Mouse (Mus musculus): ENCODE measurements around the gene Cd300a. TPM values are rescaled to one million over a fixed set of nuclear protein-coding genes. Genes with fewer than 3 reads are reported as not detected.

The Cd300a gene
- 10 to 100 TPM; 57.0 to 71.4 TPM for total RNA-seq (2023)

GRCm38 (mm10) chr11:114889991-114890518, at the start of gene Cd300a:
Gene Cd300a, plus strand, starts transcription at chr11:114890041.

GRCm38 (mm10) chr11:114850452-114851268, 39.2 kb upstream of the Cd300a start, which contains the start of gene Gprc5c:
Gene Gprc5c, plus strand, starts transcription at chr11:114851152.

GRCm38 (mm10) chr11:114934144-114934543, 44.3 kb downstream of the Cd300a start, which contains the start of gene Cd300lb:
Gene Cd300lb, minus strand, starts transcription at chr11:114934386.

Other genes with a start within 250 kb of the Cd300a start
- gene Rpl38, start 221.5 kb upstream of the Cd300a start, total RNA-seq (2023): 100 to 1,000 TPM; 584 to 704 TPM
- gene Ttyh2, start 214.6 kb upstream of the Cd300a start, total RNA-seq (2023): 1 to 10 TPM; 1.2 TPM
- not detected for gene Dnaic2, start 162.6 kb upstream of the Cd300a start, total RNA-seq (2023)
- gene Kif19a, start 124.7 kb upstream of the Cd300a start, total RNA-seq (2023): under 1 TPM; 0.49 to 0.67 TPM
- not detected for gene Btbd17, start 94.1 kb upstream of the Cd300a start, total RNA-seq (2023)
- not detected for gene Gpr142, start 91.1 kb upstream of the Cd300a start, total RNA-seq (2023)
- gene Gprc5c, start 38.9 kb upstream of the Cd300a start, total RNA-seq (2023): 1 to 10 TPM; 1.6 to 2.2 TPM
- 100 to 1,000 TPM; 129 to 147 TPM for gene Cd300lb, start 44.3 kb downstream of the Cd300a start, total RNA-seq (2023)
- gene Cd300c, start 79.1 kb downstream of the Cd300a start, total RNA-seq (2023): 1 to 10 TPM; 1.0 to 1.2 TPM
- 10 to 100 TPM; 86.6 to 92.0 TPM for gene Cd300ld, start 99.9 kb downstream of the Cd300a start, total RNA-seq (2023)
- gene Cd300c2, start 111.8 kb downstream of the Cd300a start, total RNA-seq (2023): 10 to 100 TPM; 58.3 to 72.4 TPM
- gene Cd300ld2, start 126.2 kb downstream of the Cd300a start, total RNA-seq (2023): not detected
- not detected for gene Cd300ld4, start 137.0 kb downstream of the Cd300a start, total RNA-seq (2023)
- gene Cd300ld5, start 147.7 kb downstream of the Cd300a start, total RNA-seq (2023): 10 to 100 TPM in 1 of 2 experiments, 1 to 10 TPM in 1; 6.9 to 14.7 TPM
- gene Cd300ld3, start 158.4 kb downstream of the Cd300a start, total RNA-seq (2023): 10 to 100 TPM in 1 of 2 experiments, 1 to 10 TPM in 1; 6.3 to 15.5 TPM
- gene Cd300e, start 172.1 kb downstream of the Cd300a start, total RNA-seq (2023): 1 to 10 TPM in 1 of 2 experiments, under 1 TPM in 1; 0.56 to 1.1 TPM
- gene Rab37, start 201.4 kb downstream of the Cd300a start, total RNA-seq (2023): 10 to 100 TPM; 11.1 to 13.9 TPM
- 100 to 1,000 TPM; 171 to 198 TPM for gene Cd300lf, start 244.0 kb downstream of the Cd300a start, total RNA-seq (2023)